Comparison of ENCODE assay signal across 8 mouse cellular contexts in the genomic region with DNA sequence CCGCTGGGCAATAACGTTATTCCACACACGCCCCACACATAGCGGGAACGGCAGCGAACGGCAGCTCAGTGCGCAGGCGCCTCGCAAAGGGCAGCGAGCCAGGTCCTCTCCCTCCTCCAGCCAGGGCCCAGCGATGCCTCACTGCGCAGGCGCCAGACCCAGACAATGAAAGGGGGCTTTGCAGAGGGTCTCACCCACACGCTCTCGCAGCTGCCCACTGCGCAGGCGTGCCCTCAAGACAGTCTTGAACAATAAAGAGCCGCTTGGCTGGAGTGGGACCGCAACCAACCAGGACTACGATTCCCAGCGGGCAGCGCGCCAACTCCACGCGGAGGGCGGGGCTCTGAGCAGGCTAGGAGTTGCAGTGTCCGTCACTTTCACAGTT. TPM values are rescaled to one million over a fixed set of nuclear protein-coding genes. Genes with fewer than 3 reads are reported as not detected.
DNase-seq lines count a peak whose midpoint lies in the region; ATAC-seq lines count a peak whose summit lies in the region.

A gene (minus strand): TSS at position 32 of the 385 bp plus-strand sequence.

- H3K27me3 ChIP-seq in hindbrain, embryonic 15.5 days: no peaks in the 10 kb centered on the region

- H3K36me3 ChIP-seq in hindbrain, embryonic 15.5 days: no peaks in the 10 kb centered on the region

- peak within 1 kb of the TSS; percentile 97 for H3K4me3 ChIP-seq in hindbrain, embryonic 15.5 days

- H3K27ac ChIP-seq in hindbrain, embryonic 15.5 days (replicated peaks): peak within 1 kb of the TSS; percentile 98

- peak; percentile 96 for DNase-seq in WW6 (ENCODE audit: low read depth, low spot score)
- peak; percentile 98 to 99 for DNase-seq in cerebellum, postnatal 36 days
- peak; percentile 97 to 98 for DNase-seq in frontal cortex, postnatal 36 days (ENCODE audit: low spot score in 2 of 2)
- peak; percentile 97 to 98 for DNase-seq in layer of hippocampus, postnatal 36 days
- DNase-seq in lung, postnatal 25 days (ENCODE audit: low spot score): peak; percentile 95
- peak; percentile 99 for DNase-seq in retina, embryonic 14.5 days (ENCODE audit: low spot score)
- peak; percentile 92 to 95 for DNase-seq in thymus, postnatal 36 days

- under 1% methylated on average over 28 of the region's 28 CpGs for WGBS in hindbrain, embryonic 15.5 days

- ATAC-seq in hindbrain, embryonic 15.5 days (ENCODE audit: low FRiP score, low read depth): peak; percentile 95

- peak within 1 kb of the TSS; percentile 61 for H3K4me2 ChIP-seq in hindbrain, embryonic 15.5 days

- H3K9me3 ChIP-seq in hindbrain, embryonic 15.5 days: no peaks in the 10 kb centered on the region

- H3K4me1 ChIP-seq in hindbrain, embryonic 15.5 days (replicated peaks): peaks cover 28% of the 10 kb centered on the region

- H3K9ac ChIP-seq in hindbrain, embryonic 15.5 days: peak within 1 kb of the TSS; percentile 96

RNA-seq across cellular contexts. Expression of the gene that starts here (rescaled TPM):
- polyA plus RNA-seq in hindbrain, embryonic 15.5 days (2015; fragmentation: Nextera tagmentation; extraction: Ambion mirVana): 97.9 and 109 TPM in 2 replicates
- 100 to 1,000 TPM; 104 to 110 TPM for total RNA-seq in layer of hippocampus, postnatal 36 days (2021)

Comparison
In these comparisons a context has a peak if more than half of its experiments do, and no peak if none do; other contexts are left out.
1. Peak in every context shown above with its lines: DNase-seq, ATAC-seq, H3K4me3 ChIP-seq and H3K27ac ChIP-seq.